Mouse (Mus musculus) megakaryocyte, embryonic 14.5 days (primary cell): ENCODE measurements around the gene Zmym6.

Source experiments
- FLI1 ChIP-seq: IDR thresholded peaks from 2 replicates; pipeline ENCODE4 v1.6.1; 2012; ENCODE audit warnings: low read length, inconsistent platforms, mixed read lengths
- GATA1 ChIP-seq: IDR thresholded peaks from 3 replicates; pipeline ENCODE4 v1.6.1; 2012; ENCODE audit warnings: mixed read lengths, low read length, inconsistent platforms, borderline replicate concordance

DNA sequence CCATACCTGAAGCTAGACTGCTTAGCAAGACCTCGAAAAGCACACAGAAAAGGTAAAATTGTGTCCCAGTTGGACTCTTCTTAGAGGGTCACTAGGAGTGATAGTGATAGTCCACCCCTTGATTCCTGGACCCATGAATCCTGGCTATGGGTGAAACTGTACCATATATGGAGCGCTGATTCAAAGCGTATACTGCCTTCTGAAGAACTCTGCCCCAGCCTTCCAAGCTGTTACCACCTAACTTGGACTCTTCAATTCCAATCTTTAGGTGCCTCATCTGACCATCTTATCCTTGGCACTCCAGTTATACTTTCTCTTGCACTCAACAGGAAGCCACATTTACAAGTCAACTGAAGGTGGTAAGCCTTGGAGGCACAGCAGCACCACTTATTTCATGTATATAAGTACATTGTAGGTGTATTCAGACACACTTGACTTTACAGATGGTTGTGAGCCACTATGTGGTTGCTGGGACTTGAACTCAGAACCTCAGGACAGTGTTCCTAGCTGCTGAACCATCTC, 38.3 kb upstream of the Zmym6 start:
- TF ChIP-seq GATA1 = no peak
- no peak for TF ChIP-seq FLI1
